Mouse (Mus musculus) heart, adult 9 months (tissue): ENCODE measurements around the gene Mapk8ip3.

Experiments used
- DNase-seq, 2 experiments: peaks; one replicate each; pipeline ENCODE4 v3.0.0; 2022; ENCODE audit warnings: low spot score in 2 of 2

The Mapk8ip3 gene

DNA sequence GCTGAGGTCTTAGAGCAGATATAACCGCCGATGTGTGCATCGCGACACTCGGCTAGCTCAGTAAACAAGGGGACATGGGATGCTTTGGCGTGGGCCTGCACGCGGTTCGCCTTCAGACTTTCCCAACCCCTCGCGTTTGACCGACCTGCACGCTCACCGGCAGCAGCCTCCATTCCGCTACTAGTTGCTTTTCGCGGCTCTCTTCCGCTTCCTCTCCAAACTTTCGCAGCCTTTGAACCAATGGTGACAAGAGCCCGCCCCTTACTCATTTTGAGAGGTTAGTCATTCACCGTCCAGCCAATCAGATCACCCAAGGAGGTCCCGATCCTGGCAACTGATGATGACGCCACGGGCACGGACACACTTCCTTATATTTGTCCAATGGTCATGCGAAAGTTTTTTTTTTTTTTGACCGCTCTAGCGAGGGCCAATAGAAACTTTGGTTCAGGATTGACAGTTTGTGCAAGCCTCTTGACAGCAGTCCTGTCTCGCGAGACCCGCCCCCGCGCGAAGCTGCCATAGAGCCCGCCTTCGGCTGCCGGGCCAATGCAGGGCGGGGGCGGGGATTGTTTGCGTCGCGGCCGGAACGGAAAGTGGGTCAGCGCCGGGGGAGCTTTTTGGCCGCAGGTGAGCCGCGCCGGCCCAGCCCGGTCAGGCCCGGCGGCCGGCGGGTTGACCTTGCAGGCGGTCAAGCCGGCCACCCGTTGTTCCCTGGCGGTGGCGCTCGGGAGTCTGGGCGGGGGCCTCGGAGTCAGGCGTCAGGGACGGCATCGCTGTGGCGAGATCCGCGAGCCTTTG, 50.4 kb downstream of the Mapk8ip3 start, which contains the start of the genes Nubp2 and Spsb3:
Gene Nubp2, minus strand, starts transcription at position 216 of the 798 bp plus-strand sequence.
Gene Spsb3, plus strand, starts transcription at position 510 of the 798 bp plus-strand sequence.
- peak; percentile 99 to 100 for DNase-seq

- DNase-seq, result no peak
Observed at GRCm38 (mm10) chr17:24885356-24886133, 51.2 kb downstream of the Mapk8ip3 start.

- DNase-seq, result no peak
Observed at GRCm38 (mm10) chr17:24884391-24884790, 52.4 kb downstream of the Mapk8ip3 start.

DNA sequence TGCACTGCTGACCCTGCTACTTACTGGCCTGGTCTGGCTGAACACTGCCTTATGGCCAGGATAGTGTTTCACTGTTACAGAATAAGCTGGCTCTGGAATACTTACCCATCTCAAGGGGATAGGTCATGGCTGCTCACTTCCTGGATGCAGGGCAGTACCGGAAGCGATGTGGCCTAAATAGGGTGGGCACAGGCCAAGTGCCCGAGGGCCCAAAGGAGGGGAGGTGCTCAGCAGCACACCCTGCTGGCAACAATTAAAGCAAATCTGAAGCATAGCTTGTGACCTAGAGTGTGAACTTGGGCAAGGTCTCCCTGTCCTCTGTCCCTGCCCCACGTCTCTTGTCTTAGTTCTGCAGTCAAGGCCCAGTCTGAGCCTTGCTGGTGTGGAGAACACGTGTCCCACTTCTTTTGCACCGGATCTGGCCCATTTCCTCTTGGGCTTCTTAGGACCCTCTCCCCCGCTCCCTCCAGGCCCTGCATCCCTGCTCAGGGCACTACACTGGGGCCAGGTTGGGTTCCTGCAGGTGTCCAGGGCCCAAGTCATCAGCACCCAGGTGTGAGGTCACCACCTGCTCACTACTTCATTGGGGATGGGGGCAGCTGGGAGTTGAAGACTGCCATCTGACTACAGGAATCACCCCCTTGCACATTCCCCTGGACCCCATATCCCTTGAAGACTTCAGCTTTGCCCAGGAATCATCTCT, 54.9 kb downstream of the Mapk8ip3 start:
- DNase-seq, result no peak

- DNase-seq, result no peak
Observed at GRCm38 (mm10) chr17:24878531-24878930, 58.2 kb downstream of the Mapk8ip3 start.

- peak; percentile 65 to 81 for DNase-seq
Observed at GRCm38 (mm10) chr17:24878117-24878397, 58.7 kb downstream of the Mapk8ip3 start.

DNA sequence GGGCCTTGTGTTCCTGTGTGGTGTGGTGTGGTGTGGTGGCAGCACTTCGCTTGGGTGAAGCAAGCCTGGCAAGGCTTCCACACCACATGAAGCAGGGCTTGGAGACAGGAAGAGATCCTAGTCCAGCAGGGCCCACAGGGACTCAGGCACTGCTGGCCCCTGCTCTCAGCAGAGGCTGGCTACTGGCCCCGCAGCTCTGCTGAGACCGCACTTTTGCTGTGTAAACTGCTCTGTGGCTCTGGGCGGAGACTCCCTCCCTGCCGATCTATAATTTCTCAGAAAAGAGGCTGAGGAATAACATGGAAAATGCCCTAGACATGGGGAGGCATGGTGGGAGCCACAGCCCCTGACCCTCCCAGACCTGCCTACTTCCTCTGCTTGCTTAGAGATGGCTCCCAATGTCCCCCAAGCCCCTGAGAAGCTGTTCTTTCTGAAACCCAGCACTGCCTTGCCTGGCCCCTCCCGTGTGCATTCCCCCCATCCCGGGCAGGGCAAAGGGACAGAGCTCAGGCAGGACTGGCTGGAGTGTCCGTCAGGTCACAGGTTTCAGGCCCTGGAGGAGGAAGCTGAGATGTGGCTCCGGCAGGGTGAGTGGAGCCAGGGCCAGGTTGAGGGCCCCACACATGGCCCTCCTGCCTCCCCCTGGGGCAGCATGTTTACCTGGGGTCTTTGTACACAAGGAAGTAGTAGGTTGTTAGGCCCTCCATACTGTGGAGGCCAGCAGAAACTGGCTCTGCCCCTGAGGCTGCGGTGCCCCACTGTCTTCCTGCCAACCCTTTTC, 59.3 kb downstream of the Mapk8ip3 start:
- no peak for DNase-seq

GRCm38 (mm10) chr17:24874989-24875388, 61.8 kb downstream of the Mapk8ip3 start:
- no peak for DNase-seq

- no peak for DNase-seq
Observed at GRCm38 (mm10) chr17:24874405-24874745, 62.4 kb downstream of the Mapk8ip3 start.

DNA sequence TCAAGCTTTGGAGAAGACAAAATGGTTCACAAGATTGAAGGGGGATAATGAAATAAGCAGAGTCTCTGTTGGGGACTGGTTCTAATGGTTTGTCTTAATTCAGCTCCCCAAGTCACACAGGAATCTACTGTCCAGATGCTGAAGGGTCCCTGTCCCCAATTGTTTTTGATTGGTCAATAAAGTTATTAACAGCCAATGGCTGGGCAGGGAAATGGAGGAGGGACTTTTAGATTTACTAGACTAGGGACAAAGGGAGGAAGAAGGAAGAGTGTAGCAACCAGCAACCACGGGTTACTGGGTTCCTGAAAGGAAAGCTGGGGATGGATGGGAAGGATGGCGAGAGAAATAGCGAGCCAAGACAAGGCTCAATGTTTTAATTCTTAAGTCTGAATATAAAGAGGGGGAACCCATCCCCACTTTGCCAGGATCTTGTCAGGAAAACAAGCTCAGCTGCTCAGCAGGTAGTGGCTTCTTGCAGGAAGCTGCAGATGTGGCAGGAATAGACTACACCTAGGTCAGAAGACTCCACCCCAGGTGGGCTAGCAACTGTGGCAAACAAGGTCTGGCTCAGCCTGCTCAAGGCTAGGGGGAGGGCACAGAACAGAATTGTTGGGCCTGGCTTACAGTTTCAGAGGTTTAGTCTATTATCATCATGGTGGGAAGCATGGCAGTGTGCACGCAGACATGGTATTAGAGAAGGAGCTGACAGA, 62.9 kb downstream of the Mapk8ip3 start:
- no peak for DNase-seq

DNA sequence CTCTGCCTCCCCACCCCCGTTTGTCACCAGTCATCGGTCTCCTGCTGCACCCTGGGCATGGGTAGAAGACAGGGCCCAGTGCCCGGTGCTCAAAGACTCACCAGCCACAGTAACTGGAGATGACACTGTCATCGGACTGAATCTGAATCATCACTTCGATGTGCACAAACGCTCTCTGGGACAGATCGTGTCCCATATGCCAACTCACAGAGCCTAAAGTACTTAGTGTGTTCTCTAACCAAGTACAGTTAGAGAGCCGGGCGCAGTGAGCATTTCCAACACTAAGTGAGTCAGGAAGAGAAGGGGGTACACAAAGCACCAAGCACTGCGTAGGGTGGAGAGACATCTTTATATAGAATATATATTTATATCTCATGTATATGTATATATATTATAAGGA, 68.9 kb downstream of the Mapk8ip3 start:
- no peak for DNase-seq

DNA sequence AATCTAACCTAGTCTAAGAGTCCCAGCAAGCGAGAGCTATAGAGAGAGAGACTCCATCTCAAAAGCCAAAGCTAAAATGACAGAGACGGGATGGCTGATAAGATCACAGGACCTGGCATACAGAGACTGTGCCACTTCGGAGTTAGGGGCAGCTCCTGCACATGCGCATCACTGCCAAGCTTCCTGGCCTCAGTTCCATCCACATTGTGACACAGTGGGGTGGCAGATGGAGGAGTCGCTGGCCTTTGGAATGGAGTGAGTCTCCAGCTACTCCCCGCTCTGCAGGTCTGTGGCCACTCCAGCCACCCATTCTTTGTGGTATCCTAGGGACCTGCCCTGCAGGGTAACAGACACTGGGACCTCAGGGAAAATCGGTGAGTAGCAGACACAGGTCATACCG, 71.0 kb downstream of the Mapk8ip3 start, which contains the start of gene Igfals:
Gene Igfals, plus strand, starts transcription at position 222 of the 400 bp plus-strand sequence.
- DNase-seq, result no peak

DNA sequence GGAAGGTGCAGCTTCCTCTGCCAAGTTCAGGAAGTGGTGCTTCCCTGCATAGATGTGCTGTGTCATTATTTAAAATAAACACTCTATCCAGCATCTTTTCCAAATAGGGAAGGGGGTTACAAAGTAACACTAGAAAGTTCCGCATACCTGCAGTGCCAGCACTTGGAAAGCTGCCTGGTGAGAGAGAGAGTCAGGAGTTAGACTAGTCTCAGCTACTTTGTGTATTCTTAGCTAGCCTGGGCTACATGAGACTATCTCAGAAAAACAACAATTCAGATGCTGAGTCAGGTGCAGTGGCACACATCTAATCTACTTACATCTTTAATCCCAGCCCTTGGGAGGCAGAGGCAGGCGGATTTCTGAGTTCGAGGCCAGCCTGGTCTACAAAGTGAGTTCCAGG, 75.0 kb downstream of the Mapk8ip3 start:
- DNase-seq, result no peak

GRCm38 (mm10) chr17:24860076-24860475, 76.7 kb downstream of the Mapk8ip3 start:
- DNase-seq, result no peak

DNA sequence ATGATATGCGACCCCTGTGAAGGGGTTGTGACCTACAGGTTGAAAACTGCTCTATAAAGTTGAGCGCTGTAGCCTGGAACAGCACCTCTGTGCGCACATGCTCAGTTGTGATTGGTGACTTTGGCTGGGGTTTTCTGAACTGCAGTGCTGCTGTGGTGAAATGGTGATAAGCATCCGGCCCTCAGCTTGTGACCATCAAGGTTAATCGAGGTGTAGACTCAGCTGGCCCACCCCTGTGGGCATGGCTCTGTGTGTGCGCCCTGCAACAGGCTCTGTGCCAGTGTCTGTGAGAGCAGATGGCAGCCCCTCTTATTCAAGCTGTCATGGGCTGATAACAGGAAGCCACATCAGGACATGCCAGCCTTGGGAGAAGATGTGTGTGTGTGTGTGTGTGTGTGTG, 77.8 kb downstream of the Mapk8ip3 start:
- DNase-seq, result no peak

DNA sequence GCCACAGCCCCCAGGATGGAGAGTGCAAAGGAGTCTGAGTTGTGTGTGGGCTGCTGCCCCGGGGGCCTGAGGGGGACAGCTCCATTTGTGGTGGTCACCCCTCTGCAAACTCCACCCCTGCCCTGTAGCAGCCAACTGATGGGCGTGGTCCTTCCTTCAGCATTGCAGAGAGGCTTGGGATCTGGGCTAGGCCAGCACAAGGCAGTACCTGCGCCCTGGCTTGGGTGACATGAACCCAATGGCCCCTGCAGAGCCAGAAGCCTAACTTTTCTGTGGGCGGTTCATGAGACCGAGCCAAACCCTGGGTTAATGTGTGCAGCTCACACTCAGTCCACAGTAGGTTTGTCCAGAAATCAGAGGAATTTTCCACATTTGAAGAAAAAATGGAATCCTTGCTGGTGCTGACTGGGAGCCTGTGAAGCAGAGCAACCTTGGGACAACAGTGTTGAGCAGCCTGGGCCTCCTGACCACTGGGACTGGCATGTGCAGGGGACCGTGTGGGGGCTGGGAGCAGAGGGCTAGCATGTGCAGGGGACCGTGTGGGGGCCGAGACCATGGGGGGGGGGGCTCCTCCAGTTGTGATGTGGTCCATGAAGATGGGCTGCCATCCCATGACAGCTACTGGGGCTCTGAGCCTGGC, 78.8 kb downstream of the Mapk8ip3 start:
- DNase-seq, result no peak

DNA sequence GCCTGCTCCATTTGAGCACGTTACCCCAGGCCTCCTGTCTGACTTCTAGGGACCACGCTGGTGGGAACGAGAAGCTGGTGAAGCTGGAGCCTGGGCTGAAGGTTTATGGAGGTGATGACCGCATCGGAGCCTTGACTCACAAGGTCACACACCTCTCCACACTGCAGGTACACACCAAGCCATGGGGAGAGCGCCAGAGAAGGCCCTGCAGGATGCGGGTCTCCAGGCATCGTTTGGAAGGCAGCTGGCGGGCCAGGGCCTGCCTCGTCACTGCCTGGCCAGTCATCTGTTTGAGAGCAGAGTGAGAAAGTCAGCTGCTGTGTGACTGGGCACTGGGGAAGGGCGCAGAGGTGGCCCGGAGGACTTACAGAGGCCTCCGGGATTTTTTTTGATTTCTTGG, 80.2 kb downstream of the Mapk8ip3 start:
- no peak for DNase-seq

GRCm38 (mm10) chr17:24855838-24856464, 80.8 kb downstream of the Mapk8ip3 start:
- no peak for DNase-seq

DNA sequence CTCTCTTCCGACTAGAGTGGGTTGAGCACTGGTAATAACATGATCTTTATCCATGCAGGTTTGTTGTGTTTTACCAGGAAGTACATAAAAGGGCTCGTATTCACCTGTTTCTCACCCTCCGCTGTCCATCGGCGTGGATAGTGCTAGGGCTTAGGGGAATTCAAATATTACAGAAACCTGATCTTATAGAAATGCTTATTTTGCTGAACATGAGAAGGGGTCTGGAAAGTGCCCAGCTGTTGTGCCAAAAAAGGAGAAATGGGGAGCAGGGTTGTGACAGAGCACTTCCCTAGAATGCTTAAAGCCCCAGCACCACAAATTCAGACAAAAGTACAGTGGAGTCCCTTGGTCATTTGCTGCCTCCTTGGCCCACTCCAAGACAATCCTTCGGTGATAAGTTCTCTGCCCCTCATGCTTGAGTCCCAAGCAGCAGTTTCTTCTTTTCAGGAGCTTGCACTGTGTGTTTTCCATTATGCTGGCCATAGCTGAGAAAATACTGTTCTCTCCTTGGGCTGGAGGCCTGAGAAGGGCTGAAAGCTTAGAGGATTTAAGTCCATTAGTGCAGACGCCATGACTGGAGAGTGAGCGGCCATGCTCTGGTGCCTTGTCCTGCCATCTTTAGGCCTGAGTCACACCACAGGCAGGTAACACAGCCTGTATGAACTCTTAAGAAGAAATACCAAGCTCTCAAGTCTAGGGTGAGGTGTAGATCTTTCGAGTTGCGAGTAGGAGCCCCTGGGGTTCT, 85.2 kb downstream of the Mapk8ip3 start:
- DNase-seq, result no peak
